Mouse (Mus musculus): Measurements from ENCODE around the gene Acr. TPM values are rescaled to one million over a fixed set of nuclear protein-coding genes. Genes with fewer than 3 reads are reported as not detected.

Gene Acr
- 0.04 and 0.43 TPM in 2 replicates for polyA plus RNA-seq (2012; rRNA removed)

GRCm38 (mm10) chr15:89568114-89568513 lies at the start of gene Acr:
Gene Acr (plus strand): TSS chr15:89568326.

DNA sequence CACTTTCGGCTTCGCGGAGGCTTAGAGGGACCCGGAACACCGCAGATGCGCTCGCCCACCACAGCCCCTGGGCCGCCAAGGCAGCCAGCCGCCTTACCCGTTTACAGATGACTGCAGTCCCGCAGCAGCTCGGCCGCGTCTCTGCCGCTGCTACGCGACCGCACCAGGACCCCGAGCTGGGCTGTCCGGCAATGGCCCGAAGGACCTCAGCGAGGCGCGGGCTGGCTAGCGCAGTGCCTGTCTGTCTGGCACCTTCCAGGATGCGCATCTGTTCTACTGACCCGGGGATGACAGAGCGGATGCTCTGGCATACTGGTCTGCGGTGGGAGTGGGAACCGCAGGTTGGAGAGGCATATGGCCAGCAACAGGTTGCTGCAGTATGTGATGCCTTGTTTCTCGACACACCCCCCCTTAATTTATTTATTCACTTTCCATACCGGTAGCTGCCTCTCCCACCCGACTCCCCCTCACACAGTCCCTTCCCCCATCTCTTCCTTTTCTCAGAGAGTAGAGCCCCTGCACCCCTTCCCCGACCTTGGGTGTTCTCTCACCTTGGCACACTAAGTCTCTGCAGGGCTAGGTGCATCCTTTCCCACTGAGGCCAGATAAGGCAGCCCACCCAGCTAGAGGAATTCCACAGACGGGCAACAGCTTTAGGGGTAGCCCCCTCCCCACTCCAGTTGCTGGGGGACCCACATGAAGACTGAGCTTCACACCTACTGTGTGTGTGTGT lies 23.8 kb downstream of the Acr start, which contains the start of gene Rabl2:
Rabl2 (minus strand) TSS at position 201 of the 733 bp plus-strand sequence.

Other genes with a start within 250 kb of the Acr start
- 4.1 and 5.8 TPM in 2 replicates for gene Adm2, start 245.6 kb upstream of the Acr start, polyA plus RNA-seq (2012; rRNA removed)
- gene Miox, start 233.9 kb upstream of the Acr start, polyA plus RNA-seq (2012; rRNA removed): 1.2 TPM in 1 of 2 replicates, not detected in the other
- 17.5 and 19.8 TPM in 2 replicates for gene Lmf2, start 212.7 kb upstream of the Acr start, polyA plus RNA-seq (2012; rRNA removed)
- gene Ncaph2, start 212.6 kb upstream of the Acr start, polyA plus RNA-seq (2012; rRNA removed): 88.6 and 103 TPM in 2 replicates
- 22.5 and 28.4 TPM in 2 replicates for gene Sco2, start 194.5 kb upstream of the Acr start, polyA plus RNA-seq (2012; rRNA removed)
- 2.5 and 6.6 TPM in 2 replicates for gene Tymp, start 191.3 kb upstream of the Acr start, polyA plus RNA-seq (2012; rRNA removed)
- 3.9 and 4.4 TPM in 2 replicates for gene Odf3b, start 189.0 kb upstream of the Acr start, polyA plus RNA-seq (2012; rRNA removed)
- not detected in 2 replicates for gene Klhdc7b, start 183.4 kb upstream of the Acr start, polyA plus RNA-seq (2012; rRNA removed)
- not detected in 2 replicates for gene Syce3, start 157.8 kb upstream of the Acr start, polyA plus RNA-seq (2012; rRNA removed)
- gene Cpt1b, start 142.5 kb upstream of the Acr start, polyA plus RNA-seq (2012; rRNA removed): 1.7 and 5.0 TPM in 2 replicates
- 0.14 and 0.23 TPM in 2 replicates for gene C730034F03Rik, start 138.7 kb upstream of the Acr start, polyA plus RNA-seq (2012; rRNA removed)
- 0.27 and 1.8 TPM in 2 replicates for gene Gm44502, start 138.6 kb upstream of the Acr start, polyA plus RNA-seq (2012; rRNA removed)
- gene Chkb, start 138.4 kb upstream of the Acr start, polyA plus RNA-seq (2012; rRNA removed): 38.2 and 43.2 TPM in 2 replicates
- 0.69 and 0.73 TPM in 2 replicates for gene Mapk8ip2, start 114.4 kb upstream of the Acr start, polyA plus RNA-seq (2012; rRNA removed)
- 15.1 and 20.1 TPM in 2 replicates for gene Arsa, start 90.9 kb upstream of the Acr start, polyA plus RNA-seq (2012; rRNA removed)
- gene Shank3, start 68.7 kb upstream of the Acr start, polyA plus RNA-seq (2012; rRNA removed): 7.6 and 8.7 TPM in 2 replicates
- gene Rabl2, start 23.6 kb downstream of the Acr start, polyA plus RNA-seq (2012; rRNA removed): 1.8 and 3.4 TPM in 2 replicates